Mouse (Mus musculus) stomach, postnatal 0 days (tissue): Measurements from ENCODE around the gene Dpp10. TPM values are rescaled to one million over a fixed set of nuclear protein-coding genes. Genes with fewer than 3 reads are reported as not detected.

ENCODE experiments used
- ATAC-seq: fragments of 200-750 bp; cut with Nextera tagmentation; 2 replicates; pipeline ENCODE4 v1.8.0; 2017; ENCODE audit not compliant: low FRiP score, low TSS enrichment
- DNase-seq: peaks from one replicate; pipeline ENCODE4 v3.0.0-alpha.2; 2016; ENCODE audit warnings: low spot score
- H3K27ac ChIP-seq: fragments of 300-500 bp; sonication (generic); replicated peaks from 2 replicates; pipeline ENCODE4 v1.5.1; 2014; ENCODE audit warnings: mild to moderate bottlenecking, control low read depth
- H3K27me3 ChIP-seq: fragments of 300-500 bp; sonication (generic); 2 replicates; pipeline ENCODE4 v1.6.1; 2014; ENCODE audit warnings: low read length; ENCODE audit not compliant: control insufficient read depth, insufficient read depth
- H3K36me3 ChIP-seq: fragments of 300-500 bp; sonication (generic); 2 replicates; pipeline ENCODE4 v1.6.1; 2014; ENCODE audit warnings: low read length, mixed read lengths; ENCODE audit not compliant: control insufficient read depth, insufficient read depth
- H3K4me1 ChIP-seq: fragments of 300-500 bp; sonication (generic); replicated peaks from 2 replicates; pipeline ENCODE4 v1.6.1; 2014; ENCODE audit warnings: antibody characterized with exemption; ENCODE audit not compliant: control insufficient read depth, insufficient read depth
- H3K4me2 ChIP-seq: fragments of 300-500 bp; sonication (generic); replicated peaks from 2 replicates; pipeline ENCODE4 v1.6.1; 2014; ENCODE audit warnings: low read depth, mild to moderate bottlenecking, control low read depth, moderate library complexity
- H3K4me3 ChIP-seq: fragments of 300-500 bp; sonication (generic); 2 replicates; pipeline ENCODE4 v1.5.1; 2014; ENCODE audit warnings: low read depth, low read length, control low read depth
- H3K9ac ChIP-seq: fragments of 300-500 bp; sonication (generic); 2 replicates; pipeline ENCODE4 v1.6.1; 2014; ENCODE audit warnings: mild to moderate bottlenecking, low read length, control low read depth, mixed read lengths
- H3K9me3 ChIP-seq: fragments of 300-500 bp; sonication (generic); 2 replicates; pipeline ENCODE4 v1.6.1; 2016; ENCODE audit warnings: low read length; ENCODE audit not compliant: control insufficient read depth
- CTCF ChIP-seq: IDR thresholded peaks from 2 replicates; pipeline ENCODE4 v1.5.1; 2016; ENCODE audit warnings: antibody characterized with exemption, low read depth, mild to moderate bottlenecking, moderate library complexity
- EP300 ChIP-seq: optimal IDR thresholded peaks from 2 replicates; pipeline ENCODE3; 2016; ENCODE audit warnings: antibody characterized with exemption
- WGBS: fragments of 180-500 bp; shearing (Covaris S2); extraction: QIAGEN DNeasy Blood & Tissue Kit; methylation state at CpG from one replicate; pipeline ENCODE4 v1.1.7; 2014; 5-methylcytosine and 5-hydroxymethylcytosine counted together
- polyA plus RNA-seq: library from polyadenylated mRNA; unstranded; fragments of >200 nt; fragmentation: Nextera tagmentation; extraction: Ambion mirVana; gene quantifications from 2 replicates; pipeline ENCODE4 v1.2.1, GENCODE M21; 2015

The Dpp10 gene
- polyA plus RNA-seq, 1 experiment from 2014 or later: 0.75 TPM

GRCm38 (mm10) chr1:124035306-124035990 is 9.9 kb downstream of the Dpp10 start:
- no peaks in the 10 kb centered on the region for H3K9me3 ChIP-seq
- H3K4me1 ChIP-seq: no peaks in the 10 kb centered on the region
- H3K4me3 ChIP-seq: no peak overlapping the region
- no peak overlapping the region for H3K4me2 ChIP-seq
- no peak for ATAC-seq
- H3K36me3 ChIP-seq: no peaks in the 10 kb centered on the region
- 43% methylated on average over 4 of the region's 4 CpGs for WGBS
- DNase-seq: no peak
- no peak for TF ChIP-seq CTCF
- TF ChIP-seq EP300: no peak
- H3K9ac ChIP-seq: no peak overlapping the region
- H3K27ac ChIP-seq: no peak overlapping the region
- no peaks in the 10 kb centered on the region for H3K27me3 ChIP-seq

- H3K4me3 ChIP-seq: no peak overlapping the region
- no peaks in the 10 kb centered on the region for H3K4me1 ChIP-seq
- no peak overlapping the region for H3K27ac ChIP-seq
- no peak overlapping the region for H3K4me2 ChIP-seq
- TF ChIP-seq EP300: no peak
- TF ChIP-seq CTCF: no peak
- H3K27me3 ChIP-seq: no peaks in the 10 kb centered on the region
- no peaks in the 10 kb centered on the region for H3K36me3 ChIP-seq
- DNase-seq (no peak), ATAC-seq (no peak)
- WGBS: 71% methylated on average over 6 of the region's 6 CpGs
- no peaks in the 10 kb centered on the region for H3K9me3 ChIP-seq
- H3K9ac ChIP-seq: no peak overlapping the region
Observed at GRCm38 (mm10) chr1:124032677-124033076, 12.7 kb downstream of the Dpp10 start.

GRCm38 (mm10) chr1:124031968-124032367 is 13.4 kb downstream of the Dpp10 start:
- H3K4me2 ChIP-seq: no peak overlapping the region
- no peak for DNase-seq
- H3K27me3 ChIP-seq: no peaks in the 10 kb centered on the region
- no peak overlapping the region for H3K4me3 ChIP-seq
- H3K36me3 ChIP-seq: no peaks in the 10 kb centered on the region
- no peak for TF ChIP-seq EP300
- TF ChIP-seq CTCF: no peak
- no peaks in the 10 kb centered on the region for H3K4me1 ChIP-seq
- no peak overlapping the region for H3K27ac ChIP-seq
- no peak overlapping the region for H3K9ac ChIP-seq
- 79% methylated on average over 2 of the region's 2 CpGs for WGBS
- no peaks in the 10 kb centered on the region for H3K9me3 ChIP-seq
- no peak for ATAC-seq

- no peaks in the 10 kb centered on the region for H3K27me3 ChIP-seq
- H3K4me2 ChIP-seq: no peak overlapping the region
- ATAC-seq (no peak), DNase-seq (no peak)
- 16% methylated on average over 6 of the region's 6 CpGs for WGBS
- TF ChIP-seq CTCF (no peak), EP300 (no peak)
- H3K4me1 ChIP-seq: no peaks in the 10 kb centered on the region
- no peak overlapping the region for H3K4me3 ChIP-seq
- no peaks in the 10 kb centered on the region for H3K9me3 ChIP-seq
- H3K36me3 ChIP-seq: no peaks in the 10 kb centered on the region
- H3K9ac ChIP-seq: no peak overlapping the region
- no peak overlapping the region for H3K27ac ChIP-seq
Observed at GRCm38 (mm10) chr1:124002797-124003196, 42.6 kb downstream of the Dpp10 start.

DNA sequence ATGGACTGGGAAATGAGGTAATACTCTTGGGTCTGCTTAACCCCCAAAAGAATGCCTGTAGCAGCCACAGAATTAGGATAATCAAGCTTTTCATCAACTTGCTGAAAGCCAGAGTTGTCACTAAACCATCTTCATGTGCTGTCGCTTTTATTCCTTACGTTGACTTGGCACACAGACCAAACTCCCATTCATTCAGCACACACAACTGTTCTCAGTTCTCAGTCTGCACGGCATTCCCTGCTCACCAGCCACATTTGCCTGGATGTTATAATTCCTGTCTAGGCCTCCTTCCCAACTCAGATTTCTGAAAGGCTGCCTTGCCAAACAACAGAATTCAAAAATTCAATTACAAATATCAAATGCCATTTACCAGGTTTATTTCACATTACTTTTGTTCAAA is 49.6 kb downstream of the Dpp10 start:
- Histone ChIP-seq H3K27ac (no peak overlapping the region), H3K4me1 (no peaks in the 10 kb centered on the region), H3K36me3 (no peaks in the 10 kb centered on the region), H3K9ac (no peak overlapping the region), H3K4me3 (no peak overlapping the region), H3K4me2 (no peak overlapping the region), H3K27me3 (no peaks in the 10 kb centered on the region), H3K9me3 (no peaks in the 10 kb centered on the region)
- DNase-seq (no peak), ATAC-seq (no peak)
- TF ChIP-seq CTCF (no peak), EP300 (no peak)
- 70% methylated on average over 3 of the region's 3 CpGs for WGBS

DNA sequence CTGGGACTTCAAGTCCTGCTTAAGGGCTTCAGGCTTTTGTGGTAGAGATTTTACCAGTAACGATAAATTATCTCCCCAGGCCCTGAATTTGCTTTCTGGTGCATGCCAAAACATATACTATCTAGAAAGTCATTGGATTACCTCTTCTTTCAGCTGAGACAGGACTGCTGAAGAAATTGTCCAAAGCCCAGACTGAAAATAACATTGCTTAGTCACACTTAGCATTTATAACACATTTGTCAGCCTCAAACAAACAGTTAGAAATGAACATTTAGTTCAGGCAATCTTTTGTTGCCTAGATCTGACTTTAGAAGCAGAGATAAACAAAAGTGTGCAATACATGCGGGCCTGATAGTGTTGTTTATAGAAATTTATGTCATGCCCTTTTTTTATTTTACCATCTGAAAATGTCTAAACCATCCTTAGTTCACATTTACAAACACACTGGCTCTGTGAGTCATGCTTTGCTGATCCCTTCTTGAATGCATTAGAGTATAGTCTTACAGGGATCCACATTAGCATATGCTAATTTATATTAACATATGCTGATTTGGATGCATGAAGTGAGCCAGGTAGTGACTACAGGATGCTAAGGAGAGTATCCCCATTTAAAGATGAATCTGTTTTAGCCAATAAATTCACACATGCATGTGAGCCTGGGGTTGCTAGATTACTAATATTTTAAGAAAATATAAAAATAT is 59.9 kb downstream of the Dpp10 start:
- no peaks in the 10 kb centered on the region for H3K27me3 ChIP-seq
- DNase-seq (no peak), ATAC-seq (no peak)
- H3K9me3 ChIP-seq: no peaks in the 10 kb centered on the region
- TF ChIP-seq CTCF: no peak
- TF ChIP-seq EP300: no peak
- no peak overlapping the region for H3K9ac ChIP-seq
- no peak overlapping the region for H3K4me2 ChIP-seq
- WGBS: 52% methylated on average over 2 of the region's 2 CpGs
- no peak overlapping the region for H3K27ac ChIP-seq
- no peaks in the 10 kb centered on the region for H3K36me3 ChIP-seq
- H3K4me3 ChIP-seq: no peak overlapping the region
- H3K4me1 ChIP-seq: no peaks in the 10 kb centered on the region
